Mouse (Mus musculus) kidney, adult 2 months (tissue): ENCODE measurements at regions not wholly inside any gene's neighbourhood (a gene's known extent, or its start where the extent isn't known, plus 50 kb on each side); places are given as distances from the start of the nearest gene placed in this dataset.

Experiments
- CTCF ChIP-seq: fragments of 200-500 bp; conservative IDR thresholded peaks from 2 replicates; pipeline ENCODE4 v1.5.1; 2011; ENCODE audit warnings: low read depth, mild to moderate bottlenecking, control low read depth, low read length, moderate library complexity, mixed read lengths; ENCODE audit not compliant: insufficient read depth, insufficient read length
- POLR2A ChIP-seq: fragments of 200-500 bp; IDR thresholded peaks from one replicate; pipeline ENCODE4 v1.6.1; 2011; ENCODE audit warnings: low read depth, low read length, control low read depth

- TF ChIP-seq CTCF (no peak), POLR2A (no peak)
These were observed 169.7 kb upstream of the Veph1 start for GRCm38 (mm10) chr3:66466321-66466720.
